Mouse (Mus musculus): ENCODE results near the gene Myb.

The Myb gene

GRCm38 (mm10) chr10:21118341-21118740 lies 42.4 kb downstream of the Myb start:
- no peak for DNase-seq

GRCm38 (mm10) chr10:21114459-21114858 lies 46.3 kb downstream of the Myb start:
- no peak for DNase-seq

GRCm38 (mm10) chr10:21112689-21113088 lies 48.1 kb downstream of the Myb start:
- no peak for DNase-seq

DNA sequence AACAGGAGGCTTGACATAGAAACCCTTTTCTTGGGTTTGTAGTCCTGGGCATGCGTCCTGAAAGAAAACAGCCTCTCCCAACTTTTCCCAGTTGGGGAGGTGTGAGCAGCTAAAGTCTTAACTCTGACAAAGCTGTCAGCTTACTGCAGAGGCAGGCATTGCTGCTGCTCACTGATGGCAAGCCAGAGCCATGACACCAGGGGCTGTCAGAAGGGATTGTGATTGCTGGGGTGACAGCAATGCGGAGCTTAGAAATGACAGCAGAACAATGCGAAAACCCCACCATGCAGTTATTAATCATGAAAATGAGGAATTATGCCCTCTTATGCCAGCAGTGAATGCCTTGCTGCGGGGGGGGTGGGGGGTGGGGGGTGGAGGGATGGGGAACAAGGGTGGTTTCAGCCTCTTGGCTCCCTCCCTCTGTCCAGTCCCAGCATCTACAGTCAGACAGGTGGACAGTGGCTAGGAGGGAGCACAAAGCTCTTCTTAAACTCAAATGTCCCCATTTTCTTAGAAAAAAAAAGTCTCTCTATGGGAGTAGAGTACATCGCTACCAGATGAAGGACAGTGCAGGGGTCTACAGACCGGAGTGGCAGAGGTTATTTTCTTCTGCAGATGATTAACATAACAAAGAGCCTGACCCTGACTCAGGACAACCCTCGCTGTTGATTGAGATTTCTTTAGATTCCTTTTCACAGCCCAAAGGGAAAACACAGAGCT lies 51.3 kb downstream of the Myb start:
- peak; percentile 27 for DNase-seq

DNA sequence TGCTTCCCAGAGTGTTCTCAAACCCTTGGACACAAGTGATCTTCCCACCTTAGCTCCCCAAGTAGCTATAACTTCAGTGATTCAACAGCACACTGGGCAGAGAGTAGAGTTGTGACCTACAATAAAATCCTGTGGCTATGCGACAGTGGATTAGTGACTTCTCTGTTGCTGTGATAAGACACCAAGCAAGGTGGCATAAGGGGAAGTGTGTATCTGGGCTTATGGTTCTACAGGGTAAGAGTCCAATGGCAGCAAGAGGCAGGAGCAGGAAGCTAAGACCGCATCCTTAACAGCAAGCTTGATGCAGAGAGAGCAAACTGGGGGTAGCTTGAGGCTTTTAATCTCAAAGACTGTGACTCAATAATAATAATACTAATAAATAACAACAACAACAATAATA lies 52.0 kb downstream of the Myb start:
- no peak for DNase-seq

GRCm38 (mm10) chr10:21108182-21108581 lies 52.6 kb downstream of the Myb start:
- DNase-seq = no peak

GRCm38 (mm10) chr10:21105206-21105605 lies 55.6 kb downstream of the Myb start:
- DNase-seq = no peak

DNA sequence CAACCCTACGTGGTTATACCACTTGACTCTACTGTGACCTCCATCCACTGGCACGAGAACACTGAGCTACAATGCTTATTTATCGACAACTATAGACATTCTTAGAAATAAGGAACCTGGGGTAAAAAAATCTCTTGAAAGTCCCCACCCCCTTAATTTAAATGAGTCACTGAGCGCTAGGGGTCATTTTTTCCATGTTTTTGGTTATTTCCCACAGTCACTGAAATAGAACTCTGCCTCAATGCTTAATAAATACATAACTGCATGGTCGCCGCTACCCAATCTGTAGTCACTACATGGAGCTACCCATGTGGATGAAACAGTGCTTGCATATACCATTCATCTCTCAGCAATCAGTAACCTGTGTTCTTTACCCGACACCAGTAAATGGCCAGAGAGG lies 58.1 kb downstream of the Myb start:
- no peak for DNase-seq

DNA sequence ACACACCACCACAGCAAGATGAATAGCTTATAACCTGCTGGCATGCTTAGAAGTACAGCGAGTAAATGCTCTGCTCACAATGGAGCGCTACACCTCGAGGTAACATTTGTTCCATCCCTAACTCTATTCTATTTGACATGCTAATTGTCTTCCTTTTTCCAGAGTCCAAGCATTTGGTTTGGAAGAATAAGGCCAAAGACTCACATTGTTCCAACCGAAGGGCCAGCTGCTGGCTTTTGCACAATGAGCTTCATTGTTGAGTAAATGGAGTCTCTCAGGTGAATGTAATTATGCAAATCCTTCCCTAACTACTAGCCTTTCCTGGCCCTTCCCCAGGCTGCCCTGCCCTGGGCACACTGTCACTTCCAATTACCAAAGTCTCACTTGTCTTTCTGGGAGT lies 58.8 kb downstream of the Myb start:
- DNase-seq = peak; percentile 50

GRCm38 (mm10) chr10:21100646-21101249 lies 60.0 kb downstream of the Myb start:
- no peak for DNase-seq

GRCm38 (mm10) chr10:21099515-21099914 lies 61.3 kb downstream of the Myb start:
- no peak for DNase-seq

GRCm38 (mm10) chr10:21095541-21095940 lies 65.2 kb downstream of the Myb start:
- no peak for DNase-seq

DNA sequence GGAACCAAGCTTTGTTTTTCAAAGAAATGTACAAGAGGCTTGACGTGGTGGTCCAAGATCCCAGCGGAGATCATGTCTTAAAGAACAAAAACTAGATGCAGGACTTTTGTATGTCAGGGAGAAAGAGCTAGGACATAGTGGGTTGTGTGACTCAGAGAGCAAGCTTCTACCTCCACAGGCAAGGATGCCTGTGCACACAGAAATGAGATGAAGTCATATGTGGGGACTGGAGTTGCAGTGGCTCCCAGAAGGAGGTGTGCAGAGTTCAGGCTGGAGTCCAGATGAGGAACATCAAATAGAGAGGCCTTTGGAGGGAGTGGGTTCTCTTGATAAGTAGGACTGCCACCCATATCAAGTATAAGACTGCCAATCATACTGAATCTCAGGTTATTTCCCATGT lies 65.9 kb downstream of the Myb start:
- no peak for DNase-seq

GRCm38 (mm10) chr10:21093301-21093700 lies 67.5 kb downstream of the Myb start:
- DNase-seq = no peak

DNA sequence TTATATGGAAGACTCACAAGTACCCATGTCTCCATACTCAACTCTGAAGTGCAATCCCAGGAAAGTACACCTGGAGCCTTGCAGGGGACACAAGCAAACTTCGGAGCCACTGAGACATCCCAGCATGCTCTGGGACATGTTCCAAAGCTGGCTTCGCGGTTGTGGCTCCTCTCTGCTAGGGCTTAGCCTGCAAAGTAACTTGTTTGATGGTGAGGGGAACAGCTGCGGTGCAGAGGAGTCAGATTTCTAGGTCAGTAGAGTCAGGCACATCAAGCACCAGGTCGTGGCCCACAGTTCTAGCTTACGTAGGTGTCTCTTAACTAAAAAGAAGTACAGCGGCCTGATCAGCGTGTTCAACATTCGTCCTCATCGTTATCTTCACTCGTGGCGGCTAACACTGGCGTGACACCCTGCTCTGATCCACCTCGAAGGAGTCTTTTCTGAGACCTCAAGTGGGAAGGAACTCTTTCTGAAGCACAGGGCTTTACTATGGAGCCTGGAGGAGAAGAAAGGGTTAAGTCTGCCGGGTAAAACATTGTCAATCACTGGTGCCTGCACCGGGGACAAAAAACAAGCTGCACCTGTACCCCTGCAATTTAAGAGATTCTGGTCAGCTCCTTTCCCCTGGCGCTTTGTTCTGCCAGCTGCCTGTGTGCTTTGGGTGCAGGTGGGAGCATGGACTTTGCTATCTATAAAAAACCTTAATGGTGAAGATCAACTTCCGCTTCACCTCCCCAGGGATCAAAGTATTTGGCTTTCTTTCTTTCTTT lies 68.1 kb downstream of the Myb start:
- no peak for DNase-seq

- DNase-seq = no peak
These were observed 69.7 kb downstream of the Myb start for GRCm38 (mm10) chr10:21090922-21091700.

DNA sequence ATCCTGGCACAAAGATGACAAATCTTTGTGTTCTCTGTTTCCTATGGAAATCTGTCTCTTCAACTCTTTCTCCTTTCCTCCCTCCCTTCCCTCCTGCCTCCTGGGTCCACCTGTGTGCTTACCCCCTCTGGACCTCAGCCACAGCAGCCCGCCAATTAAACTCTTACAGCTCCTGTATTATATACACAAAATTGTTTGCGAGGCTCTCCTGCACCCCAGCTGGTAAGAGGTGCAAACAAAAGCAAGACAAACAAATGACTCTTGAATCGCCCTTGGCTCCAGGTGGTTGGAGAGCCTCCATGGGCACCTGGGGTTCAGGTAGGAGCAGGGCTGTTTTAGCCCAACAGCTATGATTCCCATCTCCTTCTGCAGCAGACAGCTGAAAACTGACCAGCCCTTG lies 71.2 kb downstream of the Myb start:
- DNase-seq = no peak

DNA sequence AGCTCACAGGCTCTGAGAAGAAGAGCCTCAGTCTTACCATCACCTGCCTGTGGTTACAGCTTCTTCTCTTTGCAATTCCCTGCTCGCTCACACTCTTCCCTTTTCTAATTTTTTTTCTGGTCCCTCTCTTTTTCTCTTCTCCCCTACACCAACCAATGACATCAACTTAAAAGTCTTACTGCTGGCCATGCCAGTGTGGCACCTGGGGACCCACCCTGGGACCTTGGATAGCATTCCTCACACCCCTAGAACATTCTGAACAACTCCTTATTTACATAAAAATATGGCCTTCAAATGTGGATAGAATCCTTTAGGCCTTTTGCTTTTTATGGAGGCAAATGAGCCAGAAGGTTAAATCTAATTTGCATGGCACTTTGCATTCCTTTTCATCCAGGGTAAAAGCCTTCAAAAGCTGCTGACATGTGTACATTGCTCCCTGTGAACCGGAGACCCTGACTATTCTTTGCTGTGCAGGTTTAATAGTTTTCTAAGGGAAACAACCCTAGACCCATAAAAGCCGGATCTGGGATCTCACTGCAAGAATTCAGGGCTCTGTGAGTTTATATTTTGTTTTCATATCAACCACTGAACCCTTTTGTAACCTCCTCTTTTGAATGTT lies 73.1 kb downstream of the Myb start:
- DNase-seq = no peak

DNA sequence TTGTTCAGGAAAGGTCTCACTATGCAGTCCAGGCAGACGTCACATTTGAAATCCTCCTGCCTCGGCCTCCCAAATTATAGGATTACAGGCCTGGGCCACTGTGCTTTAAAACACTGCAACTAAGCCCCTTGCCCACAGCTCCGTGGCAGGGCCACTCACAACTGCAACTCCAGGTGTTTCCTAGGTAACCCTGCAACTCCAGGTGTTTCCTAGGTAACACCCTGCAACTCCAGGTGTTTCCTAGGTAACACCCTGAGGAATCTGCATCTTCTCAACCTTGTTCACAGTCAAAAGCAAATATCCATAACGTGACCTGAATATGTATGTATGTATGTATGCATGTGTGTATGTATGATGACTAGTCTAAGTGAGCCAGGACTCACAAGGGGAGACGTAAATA lies 75.7 kb downstream of the Myb start:
- DNase-seq = no peak

DNA sequence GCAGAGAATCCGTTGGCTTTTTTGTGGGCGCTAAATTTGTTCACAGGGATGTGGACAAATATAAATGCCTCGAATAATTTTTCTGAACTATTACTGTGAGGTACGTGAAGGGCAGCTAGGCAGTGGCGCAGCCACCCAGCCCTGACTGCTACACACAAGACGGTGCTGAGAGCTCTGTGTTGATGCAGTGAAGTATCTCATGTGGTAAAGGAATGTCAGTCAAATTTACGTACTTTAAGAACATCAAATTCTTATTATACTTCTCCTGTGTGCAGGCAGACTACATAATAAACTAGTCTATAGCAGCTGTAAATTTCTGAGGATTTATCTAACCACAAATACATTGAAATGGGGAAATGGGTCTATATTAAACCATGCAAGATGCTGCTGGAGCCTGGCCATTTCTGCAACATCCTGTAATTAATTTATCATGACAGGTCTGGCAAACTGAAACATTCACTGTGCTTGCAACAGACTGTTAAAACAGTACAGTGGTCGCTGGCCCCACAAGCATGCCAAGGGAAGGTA lies 77.3 kb downstream of the Myb start:
- no peak for DNase-seq

GRCm38 (mm10) chr10:21082447-21082846 lies 78.3 kb downstream of the Myb start:
- DNase-seq = peak; percentile 48

GRCm38 (mm10) chr10:21077151-21077719 lies 83.5 kb downstream of the Myb start:
- no peak for DNase-seq
